Mouse (Mus musculus): ENCODE measurements around the gene Tatdn2.
"Not testable (repeated sequence)": the region's sequence is repeated elsewhere in the genome, so short reads cannot be mapped to it uniquely, and the experiment has no call there.

Tatdn2 gene

GRCm38 (mm10) chr6:113713389-113713788 lies 16.5 kb downstream of the Tatdn2 start:
- not testable (repeated sequence) for DNase-seq (ENCODE audit: low read depth, low spot score)

- DNase-seq (ENCODE audit: low read depth, low spot score), result no peak
These were observed 17.4 kb downstream of the Tatdn2 start for GRCm38 (mm10) chr6:113714276-113714675.

- DNase-seq (ENCODE audit: low read depth, low spot score), result no peak
These were observed 17.9 kb downstream of the Tatdn2 start for GRCm38 (mm10) chr6:113714797-113715196.

- no peak for DNase-seq (ENCODE audit: low read depth, low spot score)
These were observed 20.7 kb downstream of the Tatdn2 start for GRCm38 (mm10) chr6:113717541-113717940.

DNA sequence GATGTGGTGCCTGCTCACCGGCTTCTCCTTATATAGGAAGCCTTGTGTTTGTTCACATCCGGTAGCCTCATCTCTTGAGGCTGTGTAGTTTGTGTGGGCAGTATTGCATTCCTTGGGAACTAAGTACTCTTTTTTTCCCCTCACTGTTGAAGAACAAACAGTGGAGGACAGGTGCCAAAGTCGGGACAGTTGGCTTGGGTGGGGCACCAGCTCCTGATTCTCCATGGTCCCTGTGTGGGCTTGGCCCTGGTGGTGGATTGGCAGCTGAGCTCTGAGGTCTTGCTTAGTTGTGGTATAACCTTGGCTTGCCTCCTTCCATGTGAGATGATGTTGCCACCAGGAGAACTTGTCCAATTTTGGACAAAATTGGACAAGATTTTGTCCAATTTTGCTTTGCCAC lies 23.0 kb downstream of the Tatdn2 start, which contains the start of gene Ghrl:
Gene Ghrl, minus strand, starts transcription at position 3 of the 400 bp plus-strand sequence.
- no peak for DNase-seq (ENCODE audit: low read depth, low spot score)

- no peak for DNase-seq (ENCODE audit: low read depth, low spot score)
These were observed 24.2 kb downstream of the Tatdn2 start for GRCm38 (mm10) chr6:113721061-113721460.

DNA sequence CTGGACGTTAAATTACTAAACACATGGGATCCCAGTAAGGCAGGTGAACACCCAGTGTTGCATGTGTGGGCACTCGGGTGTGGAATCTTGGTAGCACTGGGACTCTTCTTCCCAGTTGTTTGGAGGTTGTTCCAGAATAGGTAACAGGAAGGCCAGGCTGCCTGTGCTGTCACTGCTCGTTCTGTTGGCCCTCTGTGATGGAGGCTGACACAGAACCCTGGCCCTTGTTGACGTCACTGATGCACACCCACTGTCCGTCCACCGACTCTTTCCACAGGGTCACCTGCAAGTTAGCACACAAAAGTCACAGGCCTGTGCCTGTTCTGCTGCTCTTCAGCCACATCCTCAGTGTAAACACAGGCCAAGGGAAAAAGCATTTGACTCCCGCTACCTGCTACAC lies 31.3 kb downstream of the Tatdn2 start:
- no peak for DNase-seq (ENCODE audit: low read depth, low spot score)

DNA sequence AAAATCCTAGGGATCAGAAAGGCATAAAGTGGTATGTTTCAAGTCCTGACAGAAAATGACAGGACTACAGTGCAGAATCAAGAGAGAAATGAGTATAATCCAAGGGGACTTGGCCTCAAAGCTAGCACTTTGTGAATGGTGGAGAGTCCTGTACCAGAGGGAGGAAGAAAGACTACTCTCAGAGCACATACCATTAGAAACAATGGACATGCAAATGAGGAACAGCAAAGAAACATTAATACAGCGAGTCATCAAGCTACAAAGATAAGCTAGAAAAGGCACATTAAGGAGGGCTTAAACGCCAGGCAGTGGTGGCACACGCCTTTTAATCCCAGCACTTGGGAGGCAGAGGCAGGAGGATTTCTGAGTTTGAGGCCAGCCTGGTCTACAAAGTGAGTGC lies 34.4 kb downstream of the Tatdn2 start:
- DNase-seq (ENCODE audit: low read depth, low spot score), result no peak

GRCm38 (mm10) chr6:113737318-113738046 lies 40.6 kb downstream of the Tatdn2 start:
- DNase-seq (ENCODE audit: low read depth, low spot score), result no peak

DNA sequence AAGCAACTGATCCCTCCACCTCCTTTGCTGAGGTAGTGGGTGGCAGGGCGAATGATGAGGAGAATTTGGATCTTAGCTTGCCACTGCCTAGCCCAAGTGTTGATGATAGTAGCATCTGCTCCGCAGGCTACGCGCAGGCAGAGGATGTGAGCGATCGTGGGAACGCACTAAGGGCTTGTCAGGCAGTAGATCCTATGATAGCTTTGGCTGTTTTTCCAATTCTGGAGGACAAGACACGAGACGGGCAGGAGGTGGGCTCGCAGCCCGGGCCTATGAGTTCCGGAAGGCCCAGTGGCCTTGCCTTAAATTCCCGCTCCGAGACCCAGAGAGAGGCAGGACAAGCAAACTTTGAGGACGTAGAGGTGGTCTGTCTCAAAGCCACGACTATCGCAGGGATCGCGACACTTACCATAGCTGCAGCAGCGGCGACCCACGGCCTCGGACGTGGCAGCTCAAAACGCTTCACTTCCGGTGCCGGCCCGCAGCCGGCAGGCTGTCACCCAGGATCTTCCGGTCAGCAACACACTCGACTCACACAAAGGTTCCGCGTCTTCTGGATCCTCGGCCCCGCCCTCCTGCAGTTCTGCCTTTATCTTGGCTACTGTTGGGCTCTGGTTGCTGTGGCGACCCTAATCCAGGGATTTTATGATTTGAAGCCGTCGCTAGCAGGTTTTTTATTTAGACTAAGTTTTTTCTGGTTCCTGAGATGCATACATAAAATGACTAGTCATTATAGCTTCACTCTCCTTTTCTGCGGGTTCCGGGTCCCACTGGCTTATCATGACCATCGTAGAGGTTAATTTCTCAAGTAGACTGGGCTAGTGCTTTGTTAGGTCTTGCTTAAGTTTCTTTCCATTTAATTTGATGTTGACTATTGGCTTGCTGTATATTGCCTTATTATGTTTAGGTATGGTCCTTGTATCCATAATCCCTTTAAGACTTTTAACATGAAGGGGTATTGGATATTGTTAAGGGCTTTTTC lies 43.7 kb downstream of the Tatdn2 start, which contains the start of gene Sec13:
Gene Sec13, minus strand, starts transcription at position 508 of the 982 bp plus-strand sequence.
- peak; percentile 93 for DNase-seq (ENCODE audit: low read depth, low spot score)

DNA sequence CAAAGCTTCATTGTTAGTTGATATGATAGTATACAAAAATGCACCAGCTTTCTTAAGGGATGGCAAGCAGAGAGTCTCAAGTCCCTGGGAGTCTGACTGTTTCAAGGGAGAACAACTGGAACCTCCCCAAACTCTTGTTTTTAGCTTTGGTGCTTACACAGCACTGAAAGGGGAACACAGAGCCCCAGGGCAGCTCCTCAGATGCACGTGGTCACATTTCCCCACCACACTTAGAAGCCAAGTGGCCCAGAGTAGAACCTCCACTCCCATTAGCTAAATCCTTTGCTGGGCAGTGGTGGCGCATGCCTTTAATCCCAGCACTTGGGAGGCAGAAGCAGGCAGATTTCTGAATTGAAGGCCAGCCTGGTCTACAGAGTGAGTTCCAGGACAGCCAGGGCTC lies 44.6 kb downstream of the Tatdn2 start:
- DNase-seq (ENCODE audit: low read depth, low spot score), result no peak

- no peak for DNase-seq (ENCODE audit: low read depth, low spot score)
These were observed 45.5 kb downstream of the Tatdn2 start for GRCm38 (mm10) chr6:113742321-113742720.

GRCm38 (mm10) chr6:113743111-113743510 lies 46.3 kb downstream of the Tatdn2 start:
- DNase-seq (ENCODE audit: low read depth, low spot score), result no peak

GRCm38 (mm10) chr6:113745117-113745516 lies 48.3 kb downstream of the Tatdn2 start:
- no peak for DNase-seq (ENCODE audit: low read depth, low spot score)

- no peak for DNase-seq (ENCODE audit: low read depth, low spot score)
These were observed 50.4 kb downstream of the Tatdn2 start for GRCm38 (mm10) chr6:113747284-113747683.

DNA sequence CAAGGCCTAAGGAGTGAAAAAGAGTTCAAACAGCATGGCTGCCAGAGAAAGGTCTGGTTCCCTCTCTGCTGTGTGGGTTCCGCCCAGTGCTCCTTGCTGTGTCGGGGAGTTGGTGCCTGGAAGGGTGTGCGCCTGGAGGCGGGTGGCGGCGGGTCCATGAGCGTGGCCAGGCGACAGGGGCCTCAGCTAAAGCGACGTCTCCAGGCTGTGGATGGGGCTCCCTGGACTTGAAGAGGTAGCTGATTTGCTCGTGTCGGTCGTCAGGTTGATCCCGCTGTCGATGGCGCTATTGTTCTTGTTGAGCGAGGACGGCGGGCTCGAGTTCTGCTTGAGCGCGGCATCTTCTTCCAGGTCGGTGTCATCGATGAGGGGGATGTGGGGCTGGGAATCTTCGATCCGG lies 51.5 kb downstream of the Tatdn2 start:
- DNase-seq (ENCODE audit: low read depth, low spot score), result peak; percentile 68

DNA sequence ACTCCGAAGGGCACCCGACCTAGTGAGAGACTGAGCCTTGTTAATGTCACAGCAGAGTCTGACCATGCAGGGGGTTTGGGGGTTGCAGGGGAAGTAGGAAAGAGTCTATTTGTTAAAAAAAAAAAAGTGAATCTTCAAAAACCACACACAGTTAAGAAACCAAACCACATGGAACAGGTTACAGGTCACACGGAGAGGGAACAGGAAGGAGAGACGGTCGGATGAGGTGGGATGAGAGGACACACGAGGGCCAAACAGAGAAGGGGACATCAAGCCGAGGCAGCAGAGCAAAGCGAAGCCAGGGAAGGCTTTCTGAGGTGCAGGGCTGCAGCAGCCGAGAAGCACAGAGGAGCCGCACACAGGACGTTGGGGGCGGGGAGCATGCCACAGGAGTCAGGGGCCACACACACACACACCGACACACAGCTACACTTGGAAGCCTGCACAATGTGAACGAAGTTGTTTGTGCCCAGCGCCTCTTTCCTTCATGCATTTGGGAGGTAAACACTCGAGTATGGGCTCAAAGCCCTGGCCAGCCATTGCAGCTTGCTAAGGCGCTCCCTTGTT lies 52.4 kb downstream of the Tatdn2 start:
- DNase-seq (ENCODE audit: low read depth, low spot score), result peak; percentile 20

All from ES-CJ7 (cell line).